Mouse (Mus musculus): Measurements from ENCODE around the gene Myo9b.
"Not testable (repeated sequence)": the region's sequence is repeated elsewhere in the genome, so short reads cannot be mapped to it uniquely, and the experiment has no call there.

Myo9b gene

GRCm38 (mm10) chr8:71272286-71273150, at the start of gene Myo9b, which contains the start of gene Haus8:
Gene Myo9b (plus strand): TSS chr8:71272714.
Gene Haus8 (minus strand): TSS chr8:71272934.
- peak; percentile 94 to 95 for DNase-seq

DNA sequence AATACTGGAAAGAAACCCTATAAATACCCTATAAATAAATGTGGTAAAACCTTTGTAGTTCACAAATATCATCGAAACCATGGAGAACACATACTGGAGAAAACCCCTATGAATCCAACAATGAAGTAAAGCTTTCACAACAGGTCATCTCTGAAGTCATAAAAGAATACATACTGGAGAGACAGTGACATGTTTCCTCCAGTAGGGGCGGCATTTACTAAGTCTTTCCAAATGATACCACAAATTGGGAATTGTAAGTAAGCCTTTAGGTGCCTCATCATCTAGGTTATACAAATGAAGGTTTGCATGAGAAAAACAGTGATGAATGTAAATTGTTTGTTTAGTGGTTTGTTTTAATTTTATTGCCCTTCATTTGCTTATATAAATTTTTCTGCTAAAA, 48.0 kb upstream of the Myo9b start:
- peak in 1 of 2 experiments; percentile 13 for DNase-seq

DNA sequence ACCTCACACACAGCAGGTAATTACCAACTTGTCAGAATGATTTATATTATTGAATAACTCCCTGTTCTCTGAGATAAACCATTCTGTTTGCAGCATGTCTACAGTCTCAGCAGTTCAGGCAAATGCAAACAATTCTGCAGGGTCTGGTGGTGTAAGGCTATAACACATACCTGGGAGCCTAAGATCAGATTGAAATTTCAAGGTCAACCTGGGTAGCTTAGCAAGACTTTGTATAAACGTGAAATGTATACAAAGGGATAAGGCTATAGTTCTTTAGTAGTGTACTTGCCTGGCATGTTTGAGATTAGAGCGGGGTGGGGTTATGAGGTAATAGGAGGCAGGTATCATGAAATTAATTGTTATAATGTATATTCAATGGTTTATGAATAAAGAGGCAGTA, 29.8 kb upstream of the Myo9b start:
- no peak for DNase-seq

DNA sequence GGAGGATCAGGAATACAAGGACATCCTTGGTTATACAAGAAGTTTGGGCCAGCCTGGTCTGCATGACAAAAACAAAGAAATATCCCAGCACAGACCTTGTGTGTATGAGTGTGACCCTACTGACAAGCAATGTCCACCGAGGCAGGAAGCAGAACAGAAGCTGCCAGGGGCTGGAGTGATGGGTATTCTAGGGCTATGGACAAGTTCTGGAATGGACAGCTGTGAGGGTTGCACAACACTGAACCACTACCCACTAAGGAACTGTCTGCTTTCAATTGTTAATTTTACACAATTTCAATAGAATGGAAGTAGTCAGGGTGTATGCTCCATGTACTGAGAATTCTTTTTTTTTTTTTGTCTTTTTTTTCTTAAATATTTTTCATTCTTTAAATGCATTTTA, 24.3 kb upstream of the Myo9b start:
- no peak for DNase-seq

- no peak for DNase-seq
These were observed 15.8 kb upstream of the Myo9b start for GRCm38 (mm10) chr8:71256545-71257232.

GRCm38 (mm10) chr8:71261234-71261633, 11.3 kb upstream of the Myo9b start:
- no peak for DNase-seq

DNA sequence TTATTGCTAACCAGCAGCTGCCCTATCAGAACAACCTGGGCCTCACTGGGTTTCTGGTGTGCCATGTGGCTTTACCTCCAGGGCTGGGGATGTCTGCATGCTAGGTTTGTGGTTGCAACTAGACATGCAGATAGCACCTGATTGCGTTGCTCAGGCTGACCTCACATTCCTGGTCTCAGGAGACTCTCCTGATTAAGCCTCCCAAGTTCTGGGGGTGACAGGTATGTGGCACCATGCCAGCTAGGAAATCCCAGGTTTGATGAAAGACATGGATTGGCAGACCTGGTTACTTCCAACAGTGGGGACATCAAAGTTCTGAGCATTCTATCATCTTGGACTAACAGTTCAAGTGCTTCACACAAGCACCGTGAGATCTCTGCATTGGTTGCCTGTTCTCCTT, 4.8 kb upstream of the Myo9b start:
- DNase-seq = no peak

DNA sequence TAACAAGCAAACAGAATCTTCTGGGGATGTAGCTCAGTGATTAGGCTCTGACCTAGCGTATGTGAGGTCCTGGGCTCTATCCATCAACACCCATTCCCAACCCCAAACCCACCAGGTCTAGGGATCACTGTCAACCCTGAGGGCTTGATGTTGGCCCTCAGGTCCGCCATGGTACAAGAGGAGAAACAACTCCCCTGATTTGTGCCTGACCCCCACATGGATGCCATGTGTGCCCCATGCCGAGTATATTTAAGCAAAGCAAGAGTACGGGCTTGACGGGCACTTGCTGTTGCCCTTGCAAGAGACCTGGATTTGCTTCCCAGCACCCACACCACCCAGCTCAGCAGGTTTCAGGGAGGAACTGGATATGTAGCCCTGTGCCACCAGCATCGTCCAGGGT, 4.2 kb upstream of the Myo9b start:
- DNase-seq = not testable (repeated sequence)

GRCm38 (mm10) chr8:71271630-71272029, 884 bp upstream of the Myo9b start:
- no peak for DNase-seq

DNA sequence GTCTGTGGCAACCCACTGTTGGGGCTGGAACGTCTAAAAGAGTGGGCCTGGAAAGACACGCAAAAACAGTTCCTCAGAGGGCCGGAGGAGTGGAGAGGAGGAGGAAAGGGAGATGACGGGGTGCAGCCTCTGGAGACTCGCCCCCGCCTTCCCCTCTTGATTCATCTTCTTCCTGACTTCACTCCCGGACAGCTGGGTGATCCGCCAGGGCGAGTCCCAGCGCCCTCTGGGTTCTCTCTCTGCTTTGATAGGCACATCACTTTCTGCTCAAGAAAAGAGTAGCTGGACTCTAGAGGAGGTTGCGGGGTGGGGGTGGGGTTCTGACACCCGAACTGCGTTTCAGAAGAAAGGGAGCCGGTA, 617 bp downstream of the Myo9b start:
- peak in 1 of 2 experiments; percentile 47 for DNase-seq

DNA sequence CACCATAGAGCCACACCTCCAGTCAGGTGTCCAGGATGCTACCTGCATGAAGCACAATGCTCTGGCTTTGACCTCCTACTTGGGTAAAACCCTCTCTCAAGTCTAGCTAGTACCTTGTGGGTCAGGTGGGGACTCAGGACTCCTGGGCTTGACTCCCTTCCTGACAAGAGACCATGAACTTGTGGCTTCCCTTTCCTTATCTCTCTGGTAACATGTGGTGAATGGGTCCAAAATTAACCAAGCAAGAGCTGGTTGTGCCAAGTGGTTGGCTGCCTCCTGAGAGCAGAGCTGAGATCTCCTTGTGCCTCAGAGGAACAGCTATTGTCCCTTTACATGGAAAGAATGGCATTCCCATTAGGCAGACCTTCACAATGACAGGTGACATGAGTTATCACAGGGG, 2.0 kb downstream of the Myo9b start:
- DNase-seq = no peak

- DNase-seq = no peak
These were observed 3.7 kb downstream of the Myo9b start for GRCm38 (mm10) chr8:71276166-71276565.

DNA sequence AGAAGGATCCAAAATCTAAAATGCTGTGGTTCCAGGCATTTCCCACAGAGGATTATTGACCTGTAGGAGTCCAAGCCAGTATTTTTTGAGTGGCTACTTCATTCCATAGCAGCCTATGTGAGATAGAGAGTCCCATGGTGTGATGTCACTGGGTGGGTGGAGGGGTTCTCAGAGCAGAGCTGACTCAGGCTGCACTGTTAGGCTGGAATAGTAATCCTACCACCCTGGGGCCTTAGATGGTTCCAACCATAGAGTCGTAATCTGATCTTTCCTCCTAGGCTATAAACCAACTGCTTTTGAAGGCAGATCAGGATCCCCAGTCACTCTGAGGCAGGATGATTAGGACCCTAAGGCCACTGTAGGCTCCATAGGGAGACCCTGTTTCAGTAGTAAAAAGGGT, 6.9 kb downstream of the Myo9b start:
- DNase-seq = not testable (repeated sequence)

GRCm38 (mm10) chr8:71281731-71282130, 9.2 kb downstream of the Myo9b start:
- DNase-seq = not testable (repeated sequence)

DNA sequence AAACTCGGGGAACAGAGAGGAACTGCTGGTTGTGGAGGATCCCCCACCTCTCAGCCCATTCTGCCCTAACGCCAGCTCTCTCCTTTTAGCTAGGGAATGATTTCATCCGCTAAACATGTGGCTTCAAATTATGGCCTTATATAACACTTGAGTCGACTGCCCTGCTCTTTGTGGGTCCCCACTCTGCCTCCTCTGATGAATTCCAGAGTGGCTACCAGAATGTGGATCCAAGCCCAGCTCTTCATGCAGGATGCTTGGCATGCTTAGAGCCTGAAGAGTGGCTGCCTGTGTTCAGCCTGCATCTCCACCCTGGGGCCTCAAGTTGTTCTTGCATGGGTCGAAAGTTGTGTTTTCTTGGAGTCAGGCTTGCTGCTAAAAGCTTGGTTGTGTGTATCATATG, 10.1 kb downstream of the Myo9b start:
- no peak for DNase-seq

- not testable (repeated sequence) for DNase-seq
These were observed 13.7 kb downstream of the Myo9b start for GRCm38 (mm10) chr8:71286223-71286622.

- no peak for DNase-seq
These were observed 16.0 kb downstream of the Myo9b start for GRCm38 (mm10) chr8:71288441-71288949.

GRCm38 (mm10) chr8:71289098-71289497, 16.6 kb downstream of the Myo9b start:
- DNase-seq = no peak

DNA sequence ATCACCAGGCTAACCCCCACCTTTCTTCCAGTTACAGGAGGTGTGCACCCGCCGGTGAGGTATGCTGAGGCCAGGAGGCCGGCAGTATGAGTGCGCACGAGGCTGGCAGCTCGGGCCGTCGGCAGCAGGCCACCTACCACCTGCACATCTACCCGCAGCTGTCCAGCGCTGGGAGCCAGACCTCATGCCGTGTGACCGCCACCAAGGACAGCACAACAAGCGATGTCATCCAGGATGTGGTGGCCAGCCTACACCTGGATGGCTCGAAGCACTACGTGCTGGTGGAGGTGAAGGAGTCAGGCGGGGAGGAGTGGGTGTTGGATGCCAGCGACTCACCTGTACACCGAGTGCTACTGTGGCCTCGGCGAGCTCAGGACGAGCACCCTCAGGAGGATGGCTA, 17.7 kb downstream of the Myo9b start:
- DNase-seq = no peak

DNA sequence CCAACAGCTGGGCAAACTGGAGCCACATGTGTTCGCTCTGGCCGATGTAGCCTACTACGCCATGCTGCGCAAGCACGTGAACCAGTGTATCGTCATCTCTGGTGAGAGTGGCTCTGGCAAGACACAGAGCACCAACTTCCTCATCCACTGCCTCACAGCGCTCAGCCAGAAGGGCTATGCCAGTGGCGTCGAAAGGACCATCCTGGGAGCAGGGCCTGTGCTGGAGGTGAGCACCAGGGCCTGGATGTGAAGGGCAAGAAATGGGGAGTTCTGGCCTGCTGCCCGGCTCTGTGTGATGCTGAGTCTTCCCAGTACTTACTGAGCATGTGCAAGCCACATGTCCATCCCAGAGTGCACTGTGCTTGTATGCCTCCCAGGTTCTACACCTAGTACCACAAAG, 18.4 kb downstream of the Myo9b start:
- no peak for DNase-seq

DNA sequence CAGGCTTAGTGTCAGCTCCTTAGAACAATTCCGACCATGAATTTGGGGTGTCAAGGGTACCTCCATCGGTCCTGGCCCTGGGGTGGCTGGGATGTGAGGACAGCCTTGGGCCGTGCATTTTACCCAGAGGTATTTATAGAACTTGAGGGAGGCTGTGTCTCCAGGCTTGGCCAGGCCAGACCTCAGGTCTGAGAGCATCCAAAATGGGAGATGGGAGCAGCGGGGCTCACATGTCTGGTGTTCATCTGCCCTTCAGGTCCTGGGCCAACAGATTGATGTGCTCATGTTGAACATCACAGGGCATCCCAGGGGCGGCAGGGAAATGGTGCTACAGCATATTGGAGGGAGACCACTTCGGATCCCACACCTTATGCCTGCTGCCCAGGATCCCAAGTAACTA, 18.8 kb downstream of the Myo9b start:
- DNase-seq = no peak

- DNase-seq = not testable (repeated sequence)
These were observed 21.4 kb downstream of the Myo9b start for GRCm38 (mm10) chr8:71293930-71294329.

DNA sequence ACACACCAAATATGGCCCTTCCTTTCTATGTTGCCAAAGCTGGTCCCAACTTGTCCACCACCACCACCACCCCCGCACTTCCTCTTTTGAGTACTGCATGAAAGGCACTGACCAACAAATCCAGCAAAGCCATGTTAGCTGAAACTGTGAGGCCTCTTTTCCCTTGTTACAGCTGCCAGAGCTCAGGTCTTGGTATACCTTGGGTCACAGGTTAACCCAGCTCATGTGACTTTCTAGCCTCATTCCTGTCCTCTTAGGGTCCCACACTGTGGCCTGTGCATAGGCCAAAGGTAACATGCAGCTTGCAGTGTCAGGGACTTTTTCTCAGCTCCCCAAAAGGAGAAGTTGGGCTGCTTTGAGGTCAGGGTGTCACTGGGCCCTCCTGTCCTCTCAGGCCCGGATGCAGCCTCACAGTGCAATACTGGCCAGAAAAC, 23.7 kb downstream of the Myo9b start:
- DNase-seq = no peak

DNA sequence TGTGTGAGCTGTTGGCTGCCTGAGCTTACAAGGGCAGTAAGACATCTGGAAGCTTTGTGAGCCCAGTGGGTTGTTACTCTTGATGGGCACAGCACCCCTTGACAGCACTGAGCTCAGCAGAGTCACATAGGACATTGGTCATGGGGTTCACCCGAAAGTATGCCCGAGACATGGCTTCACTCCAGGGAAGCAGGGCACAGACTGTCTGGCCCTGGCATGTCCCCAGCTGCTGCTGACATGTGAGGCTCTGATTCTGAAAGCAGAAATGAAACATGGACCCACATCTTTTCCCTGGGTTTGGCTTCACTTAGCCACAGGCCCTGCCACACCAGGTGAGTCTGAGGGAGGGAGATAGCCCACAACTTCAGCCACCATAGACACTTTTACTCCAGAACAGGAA, 24.3 kb downstream of the Myo9b start:
- DNase-seq = peak in 1 of 2 experiments; percentile 33
